Mouse (Mus musculus): Measurements from ENCODE around the gene Irs2. TPM values are rescaled to one million over a fixed set of nuclear protein-coding genes. Genes with fewer than 3 reads are reported as not detected.

Irs2 gene
- 8.9 TPM for polyA plus RNA-seq (2014; fragmentation: Illumina TruSeq; extraction: RNeasy Lipid Tissue Mini Kit (QIAGEN cat#74804); ENCODE audit: low read depth, low replicate concordance)

DNA sequence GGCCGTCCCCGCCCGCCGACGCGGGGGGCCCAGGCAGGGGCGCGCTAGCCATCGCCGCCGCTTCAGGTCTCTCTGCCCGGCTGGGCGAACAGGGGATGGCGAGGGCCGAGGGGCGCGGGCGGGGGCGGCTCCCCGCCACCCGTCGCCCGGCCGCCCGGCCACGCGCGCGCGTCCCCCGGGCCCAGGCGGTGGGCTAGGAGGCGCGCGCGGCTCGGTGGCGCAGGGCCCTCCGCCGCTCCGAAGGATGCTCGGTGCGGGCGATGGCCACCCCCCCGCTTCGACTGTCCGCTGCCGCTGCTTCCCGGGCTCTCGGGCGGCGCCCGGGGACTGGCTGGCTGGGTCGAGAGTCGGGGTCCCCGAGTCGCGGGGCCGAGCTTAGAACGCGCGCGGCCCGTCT lies at the start of gene Irs2:
Gene Irs2, minus strand, starts transcription at position 80 of the 397 bp plus-strand sequence.

